Mouse (Mus musculus): Measurements from ENCODE around the gene Neurl4. TPM values are rescaled to one million over a fixed set of nuclear protein-coding genes. Genes with fewer than 3 reads are reported as not detected.
A peak's percentile ranks its signal among the peaks of the same experiment; 100 is the strongest.

Gene Neurl4
- polyA plus RNA-seq, 1 experiment from 2014 or later = 13.3 TPM

GRCm38 (mm10) chr11:69884240-69884639 is 16.6 kb upstream of the Neurl4 start:
- H3K9me3 ChIP-seq (replicated peaks) = no peaks in the 10 kb centered on the region
- H3K27ac ChIP-seq = 0 out of 2 replicates have a peak overlapping the region, but pooled peaks have one; percentile 27
- no peaks in the 10 kb centered on the region for H3K27me3 ChIP-seq (ENCODE audit: low read depth, poor library complexity, severe bottlenecking)
- peaks cover 32% of the 10 kb centered on the region for H3K4me1 ChIP-seq
- no peak for DNase-seq (ENCODE audit: low spot score)
- 83% methylated on average over 9 of the region's 9 CpGs for WGBS
- no peaks in the 10 kb centered on the region for H3K36me3 ChIP-seq
- H3K4me3 ChIP-seq = no peak overlapping the region

- no peak for DNase-seq (ENCODE audit: low spot score)
- 81% methylated on average over 8 of the region's 8 CpGs for WGBS
- H3K27me3 ChIP-seq (ENCODE audit: low read depth, poor library complexity, severe bottlenecking) = no peaks in the 10 kb centered on the region
- H3K9me3 ChIP-seq (replicated peaks) = no peaks in the 10 kb centered on the region
- no peak overlapping the region for H3K4me3 ChIP-seq
- H3K4me1 ChIP-seq = peaks cover 28% of the 10 kb centered on the region
- no peaks in the 10 kb centered on the region for H3K36me3 ChIP-seq
- 0 out of 2 replicates have a peak overlapping the region, but pooled peaks have one; percentile 27 for H3K27ac ChIP-seq
Observed at GRCm38 (mm10) chr11:69884663-69885062, 16.2 kb upstream of the Neurl4 start.

- H3K27me3 ChIP-seq (ENCODE audit: low read depth, poor library complexity, severe bottlenecking) = no peaks in the 10 kb centered on the region
- no peak overlapping the region for H3K4me3 ChIP-seq
- no peak for DNase-seq (ENCODE audit: low spot score)
- no peaks in the 10 kb centered on the region for H3K9me3 ChIP-seq (replicated peaks)
- peaks cover 13% of the 10 kb centered on the region for H3K4me1 ChIP-seq
- WGBS = 76% methylated on average over 8 of the region's 8 CpGs
- no peak overlapping the region for H3K27ac ChIP-seq
- H3K36me3 ChIP-seq = no peaks in the 10 kb centered on the region
Observed at GRCm38 (mm10) chr11:69886907-69887635, 13.8 kb upstream of the Neurl4 start.

GRCm38 (mm10) chr11:69891482-69891881 is 9.4 kb upstream of the Neurl4 start:
- Histone ChIP-seq H3K4me1 (peaks cover 19% of the 10 kb centered on the region), H3K27me3 (ENCODE audit: low read depth, poor library complexity, severe bottlenecking) (no peaks in the 10 kb centered on the region), H3K9me3 (replicated peaks) (no peaks in the 10 kb centered on the region), H3K4me3 (no peak overlapping the region), H3K27ac (no peak overlapping the region), H3K36me3 (no peaks in the 10 kb centered on the region)
- no peak for DNase-seq (ENCODE audit: low spot score)
- 82% methylated on average over 4 of the region's 4 CpGs for WGBS

GRCm38 (mm10) chr11:69894671-69895070 is 6.2 kb upstream of the Neurl4 start:
- no peak for DNase-seq (ENCODE audit: low spot score)
- Histone ChIP-seq H3K9me3 (replicated peaks) (no peaks in the 10 kb centered on the region), H3K27me3 (ENCODE audit: low read depth, poor library complexity, severe bottlenecking) (no peaks in the 10 kb centered on the region)

GRCm38 (mm10) chr11:69895291-69895690 is 5.6 kb upstream of the Neurl4 start, which contains the start of gene Acap1:
Gene Acap1, minus strand, starts transcription at chr11:69895539.
- H3K4me1 ChIP-seq = peaks cover 36% of the 10 kb centered on the region
- no peaks in the 10 kb centered on the region for H3K27me3 ChIP-seq (ENCODE audit: low read depth, poor library complexity, severe bottlenecking)
- no peaks in the 10 kb centered on the region for H3K9me3 ChIP-seq (replicated peaks)
- H3K4me3 ChIP-seq = no peak within 1 kb of the TSS
- H3K27ac ChIP-seq = peak within 1 kb of the TSS; percentile 2; the same call in 1 of the 2 replicates
- 75% methylated on average over 4 of the region's 4 CpGs for WGBS
- DNase-seq (ENCODE audit: low spot score) = no peak
- peaks cover 14% of the 10 kb centered on the region for H3K36me3 ChIP-seq

More at GRCm38 (mm10) chr11:69894671-69895070, 6.2 kb upstream of the Neurl4 start:
- Histone ChIP-seq H3K4me1 (peaks cover 34% of the 10 kb centered on the region), H3K27ac (no peak overlapping the region), H3K4me3 (no peak overlapping the region), H3K36me3 (peaks cover 14% of the 10 kb centered on the region)
- 84% methylated on average over 5 of the region's 5 CpGs for WGBS

- H3K27ac ChIP-seq = peak overlapping the region; percentile 99
- peaks cover 50% of the 10 kb centered on the region for H3K4me1 ChIP-seq
- DNase-seq (ENCODE audit: low spot score) = no peak
- H3K27me3 ChIP-seq (ENCODE audit: low read depth, poor library complexity, severe bottlenecking) = no peaks in the 10 kb centered on the region
- H3K36me3 ChIP-seq = peaks cover 35% of the 10 kb centered on the region
- WGBS = 24% methylated on average over 4 of the region's 4 CpGs
- no peaks in the 10 kb centered on the region for H3K9me3 ChIP-seq (replicated peaks)
- H3K4me3 ChIP-seq = peak overlapping the region; percentile 91
Observed at GRCm38 (mm10) chr11:69899870-69900269, 1.0 kb upstream of the Neurl4 start.

GRCm38 (mm10) chr11:69901406-69901846 is 554 bp downstream of the Neurl4 start:
- Histone ChIP-seq H3K4me3 (peak overlapping the region; percentile 91), H3K36me3 (peaks cover 51% of the 10 kb centered on the region), H3K9me3 (replicated peaks) (no peaks in the 10 kb centered on the region), H3K27me3 (ENCODE audit: low read depth, poor library complexity, severe bottlenecking) (no peaks in the 10 kb centered on the region), H3K4me1 (peaks cover 45% of the 10 kb centered on the region), H3K27ac (peak overlapping the region; percentile 99)
- DNase-seq (ENCODE audit: low spot score) = peak; percentile 96
- under 1% methylated on average over 42 of the region's 42 CpGs for WGBS

- H3K36me3 ChIP-seq = peaks cover 56% of the 10 kb centered on the region
- no peak for DNase-seq (ENCODE audit: low spot score)
- H3K27ac ChIP-seq = peak overlapping the region; percentile 99
- no peaks in the 10 kb centered on the region for H3K27me3 ChIP-seq (ENCODE audit: low read depth, poor library complexity, severe bottlenecking)
- no peaks in the 10 kb centered on the region for H3K9me3 ChIP-seq (replicated peaks)
- peak overlapping the region; percentile 91 for H3K4me3 ChIP-seq
- WGBS = under 1% methylated on average over 39 of the region's 39 CpGs
- H3K4me1 ChIP-seq = peaks cover 45% of the 10 kb centered on the region
Observed at GRCm38 (mm10) chr11:69901993-69902392, 1.1 kb downstream of the Neurl4 start.

- peaks cover 57% of the 10 kb centered on the region for H3K36me3 ChIP-seq
- peak overlapping the region; percentile 50; the same call in 1 of the 2 replicates for H3K27ac ChIP-seq
- 94% methylated on average over 13 of the region's 13 CpGs for WGBS
Observed at GRCm38 (mm10) chr11:69902972-69903371, 2.1 kb downstream of the Neurl4 start.

GRCm38 (mm10) chr11:69904311-69904710 is 3.4 kb downstream of the Neurl4 start:
- H3K27me3 ChIP-seq (ENCODE audit: low read depth, poor library complexity, severe bottlenecking) = no peaks in the 10 kb centered on the region
- H3K4me1 ChIP-seq = peaks cover 34% of the 10 kb centered on the region
- no peak overlapping the region for H3K27ac ChIP-seq
- WGBS = over 99% methylated on average over 9 of the region's 9 CpGs
- H3K9me3 ChIP-seq (replicated peaks) = no peaks in the 10 kb centered on the region
- no peak overlapping the region for H3K4me3 ChIP-seq
- no peak for DNase-seq (ENCODE audit: low spot score)
- H3K36me3 ChIP-seq = peaks cover 65% of the 10 kb centered on the region

More at GRCm38 (mm10) chr11:69902972-69903371, 2.1 kb downstream of the Neurl4 start:
- H3K9me3 ChIP-seq (replicated peaks) = no peaks in the 10 kb centered on the region
- peaks cover 45% of the 10 kb centered on the region for H3K4me1 ChIP-seq
- H3K4me3 ChIP-seq = peak overlapping the region; percentile 91
- no peaks in the 10 kb centered on the region for H3K27me3 ChIP-seq (ENCODE audit: low read depth, poor library complexity, severe bottlenecking)
- DNase-seq (ENCODE audit: low spot score) = no peak

GRCm38 (mm10) chr11:69908645-69909044 is 7.8 kb downstream of the Neurl4 start:
- Histone ChIP-seq H3K36me3 (peaks cover 100% of the 10 kb centered on the region), H3K27me3 (ENCODE audit: low read depth, poor library complexity, severe bottlenecking) (no peaks in the 10 kb centered on the region), H3K4me3 (no peak overlapping the region), H3K9me3 (replicated peaks) (no peaks in the 10 kb centered on the region), H3K27ac (no peak overlapping the region), H3K4me1 (peaks cover 7% of the 10 kb centered on the region)
- WGBS = 94% methylated on average over 11 of the region's 11 CpGs
- no peak for DNase-seq (ENCODE audit: low spot score)

GRCm38 (mm10) chr11:69909174-69909573 is 8.3 kb downstream of the Neurl4 start:
- no peak for DNase-seq (ENCODE audit: low spot score)
- Histone ChIP-seq H3K27me3 (ENCODE audit: low read depth, poor library complexity, severe bottlenecking) (no peaks in the 10 kb centered on the region), H3K4me1 (peaks cover 9% of the 10 kb centered on the region), H3K4me3 (no peak overlapping the region), H3K9me3 (replicated peaks) (no peaks in the 10 kb centered on the region), H3K36me3 (peaks cover 96% of the 10 kb centered on the region), H3K27ac (no peak overlapping the region)
- WGBS = 93% methylated on average over 5 of the region's 5 CpGs
